Mouse (Mus musculus): Measurements from ENCODE around the gene Trpm1. TPM values are rescaled to one million over a fixed set of nuclear protein-coding genes. Genes with fewer than 3 reads are reported as not detected.

Trpm1 gene
- polyA plus RNA-seq, 1 experiment from 2014 or later: 16.1 TPM

GRCm38 (mm10) chr7:64265502-64266279, 112.1 kb downstream of the Trpm1 start:
- H3K9ac ChIP-seq (replicated peaks; ENCODE audit: low read length): no peak overlapping the region
- ATAC-seq (replicated peaks; ENCODE audit: insufficient number of reproducible peaks, low FRiP score, low TSS enrichment, low read depth) (no peak), DNase-seq (ENCODE audit: low spot score) (no peak)
- no peak overlapping the region for H3K4me2 ChIP-seq (ENCODE audit: low read depth, low read length)
- H3K36me3 ChIP-seq (replicated peaks; ENCODE audit: control insufficient read depth, insufficient read depth, low read depth, low read length): no peaks in the 10 kb centered on the region
- WGBS: 84% methylated on average over 13 of the region's 13 CpGs
- no peak overlapping the region for H3K4me3 ChIP-seq (ENCODE audit: low read depth, low read length)
- H3K27me3 ChIP-seq (ENCODE audit: control insufficient read depth, insufficient read depth, low read length): no peaks in the 10 kb centered on the region; the same call in 1 of the 2 replicates
- no peak overlapping the region for H3K27ac ChIP-seq (replicated peaks; ENCODE audit: low read depth, low read length)
- H3K9me3 ChIP-seq (replicated peaks; ENCODE audit: control insufficient read depth, low read length): no peaks in the 10 kb centered on the region
- no peaks in the 10 kb centered on the region for H3K4me1 ChIP-seq (ENCODE audit: control insufficient read depth, insufficient read depth, low read length)

- H3K4me1 ChIP-seq (ENCODE audit: control insufficient read depth, insufficient read depth, low read length): no peaks in the 10 kb centered on the region
- H3K36me3 ChIP-seq (replicated peaks; ENCODE audit: control insufficient read depth, insufficient read depth, low read depth, low read length): no peaks in the 10 kb centered on the region
- no peak overlapping the region for H3K4me2 ChIP-seq (ENCODE audit: low read depth, low read length)
- H3K27ac ChIP-seq (replicated peaks; ENCODE audit: low read depth, low read length): no peak overlapping the region
- 92% methylated on average over 4 of the region's 4 CpGs for WGBS
- no peak for DNase-seq (ENCODE audit: low spot score)
- no peak overlapping the region for H3K9ac ChIP-seq (replicated peaks; ENCODE audit: low read length)
- H3K4me3 ChIP-seq (ENCODE audit: low read depth, low read length): no peak overlapping the region
- no peaks in the 10 kb centered on the region; the same call in 1 of the 2 replicates for H3K27me3 ChIP-seq (ENCODE audit: control insufficient read depth, insufficient read depth, low read length)
- no peak for ATAC-seq (replicated peaks; ENCODE audit: insufficient number of reproducible peaks, low FRiP score, low TSS enrichment, low read depth)
- H3K9me3 ChIP-seq (replicated peaks; ENCODE audit: control insufficient read depth, low read length): no peaks in the 10 kb centered on the region
Observed at GRCm38 (mm10) chr7:64266587-64266986, 113.0 kb downstream of the Trpm1 start.

DNA sequence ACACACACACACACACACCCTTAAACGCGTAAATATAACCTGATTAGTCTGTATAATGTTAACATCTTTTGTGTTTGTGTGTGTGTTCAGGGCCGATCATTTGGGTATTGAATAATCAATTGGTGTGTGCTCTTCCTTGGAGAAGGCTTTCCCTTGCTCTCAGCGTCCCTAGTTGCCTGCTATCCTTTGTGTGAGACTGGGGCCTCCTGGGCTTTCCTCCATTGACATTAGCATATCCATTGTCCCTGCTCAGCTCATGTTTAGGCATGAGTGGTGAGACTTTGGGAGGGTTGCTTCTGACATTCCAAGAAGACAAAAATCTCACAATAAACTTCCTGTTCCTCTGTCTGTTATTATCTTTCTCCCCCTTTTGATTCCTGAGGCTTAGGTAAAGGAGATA, 118.3 kb downstream of the Trpm1 start:
- no peaks in the 10 kb centered on the region for H3K4me1 ChIP-seq (ENCODE audit: control insufficient read depth, insufficient read depth, low read length)
- H3K27me3 ChIP-seq (ENCODE audit: control insufficient read depth, insufficient read depth, low read length): no peaks in the 10 kb centered on the region; the same call in 1 of the 2 replicates
- no peak overlapping the region for H3K4me3 ChIP-seq (ENCODE audit: low read depth, low read length)
- no peak overlapping the region for H3K9ac ChIP-seq (replicated peaks; ENCODE audit: low read length)
- no peak overlapping the region for H3K27ac ChIP-seq (replicated peaks; ENCODE audit: low read depth, low read length)
- 33% methylated on average over 4 of the region's 4 CpGs for WGBS
- H3K36me3 ChIP-seq (replicated peaks; ENCODE audit: control insufficient read depth, insufficient read depth, low read depth, low read length): no peaks in the 10 kb centered on the region
- no peaks in the 10 kb centered on the region for H3K9me3 ChIP-seq (replicated peaks; ENCODE audit: control insufficient read depth, low read length)
- ATAC-seq (replicated peaks; ENCODE audit: insufficient number of reproducible peaks, low FRiP score, low TSS enrichment, low read depth): no peak
- no peak for DNase-seq (ENCODE audit: low spot score)
- H3K4me2 ChIP-seq (ENCODE audit: low read depth, low read length): no peak overlapping the region

DNA sequence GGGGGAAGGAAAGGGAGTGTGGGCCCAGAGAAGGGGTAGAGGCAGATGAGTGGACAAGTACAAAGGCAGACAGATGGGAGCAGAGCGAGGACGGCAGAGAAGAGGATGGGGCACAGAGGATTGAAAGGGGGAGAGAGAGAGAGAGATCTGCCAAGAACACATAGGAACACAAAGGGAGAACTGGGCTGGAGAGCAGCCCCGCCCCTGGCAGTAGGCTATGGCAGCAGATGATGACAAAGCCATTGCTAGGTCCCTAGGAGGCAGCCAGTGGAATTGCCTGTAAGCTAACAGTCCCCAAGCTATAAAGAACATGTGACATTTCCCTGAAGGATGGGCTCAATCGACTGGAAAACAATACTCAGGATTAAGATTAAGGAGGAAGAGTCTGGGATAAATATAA, 121.9 kb downstream of the Trpm1 start:
- Histone ChIP-seq H3K27me3 (ENCODE audit: control insufficient read depth, insufficient read depth, low read length) (no peaks in the 10 kb centered on the region), H3K9me3 (replicated peaks; ENCODE audit: control insufficient read depth, low read length) (no peaks in the 10 kb centered on the region), H3K36me3 (replicated peaks; ENCODE audit: control insufficient read depth, insufficient read depth, low read depth, low read length) (no peaks in the 10 kb centered on the region), H3K4me1 (ENCODE audit: control insufficient read depth, insufficient read depth, low read length) (no peaks in the 10 kb centered on the region), H3K9ac (replicated peaks; ENCODE audit: low read length) (no peak overlapping the region), H3K4me3 (ENCODE audit: low read depth, low read length) (no peak overlapping the region), H3K4me2 (ENCODE audit: low read depth, low read length) (no peak overlapping the region), H3K27ac (replicated peaks; ENCODE audit: low read depth, low read length) (no peak overlapping the region)
- ATAC-seq (replicated peaks; ENCODE audit: insufficient number of reproducible peaks, low FRiP score, low TSS enrichment, low read depth) (no peak), DNase-seq (ENCODE audit: low spot score) (no peak)
- 81% methylated on average over 4 of the region's 4 CpGs for WGBS

- no peak for ATAC-seq (replicated peaks; ENCODE audit: insufficient number of reproducible peaks, low FRiP score, low TSS enrichment, low read depth)
- Histone ChIP-seq H3K9me3 (replicated peaks; ENCODE audit: control insufficient read depth, low read length) (no peaks in the 10 kb centered on the region), H3K4me2 (ENCODE audit: low read depth, low read length) (no peak overlapping the region), H3K27ac (replicated peaks; ENCODE audit: low read depth, low read length) (no peak overlapping the region), H3K4me3 (ENCODE audit: low read depth, low read length) (no peak overlapping the region), H3K4me1 (ENCODE audit: control insufficient read depth, insufficient read depth, low read length) (no peaks in the 10 kb centered on the region), H3K27me3 (ENCODE audit: control insufficient read depth, insufficient read depth, low read length) (no peaks in the 10 kb centered on the region), H3K36me3 (replicated peaks; ENCODE audit: control insufficient read depth, insufficient read depth, low read depth, low read length) (no peaks in the 10 kb centered on the region), H3K9ac (replicated peaks; ENCODE audit: low read length) (no peak overlapping the region)
- WGBS: 58% methylated on average over 6 of the region's 6 CpGs
- DNase-seq (ENCODE audit: low spot score): no peak
Observed at GRCm38 (mm10) chr7:64276921-64277320, 123.3 kb downstream of the Trpm1 start.

- Histone ChIP-seq H3K4me1 (ENCODE audit: control insufficient read depth, insufficient read depth, low read length) (no peaks in the 10 kb centered on the region), H3K9ac (replicated peaks; ENCODE audit: low read length) (no peak overlapping the region), H3K27me3 (ENCODE audit: control insufficient read depth, insufficient read depth, low read length) (no peaks in the 10 kb centered on the region), H3K36me3 (replicated peaks; ENCODE audit: control insufficient read depth, insufficient read depth, low read depth, low read length) (no peaks in the 10 kb centered on the region), H3K9me3 (replicated peaks; ENCODE audit: control insufficient read depth, low read length) (no peaks in the 10 kb centered on the region), H3K4me3 (ENCODE audit: low read depth, low read length) (no peak overlapping the region), H3K27ac (replicated peaks; ENCODE audit: low read depth, low read length) (no peak overlapping the region), H3K4me2 (ENCODE audit: low read depth, low read length) (no peak overlapping the region)
- DNase-seq (ENCODE audit: low spot score) (no peak), ATAC-seq (replicated peaks; ENCODE audit: insufficient number of reproducible peaks, low FRiP score, low TSS enrichment, low read depth) (no peak)
- 91% methylated on average over 1 of the region's 1 CpGs for WGBS
Observed at GRCm38 (mm10) chr7:64278526-64278925, 124.9 kb downstream of the Trpm1 start.

DNA sequence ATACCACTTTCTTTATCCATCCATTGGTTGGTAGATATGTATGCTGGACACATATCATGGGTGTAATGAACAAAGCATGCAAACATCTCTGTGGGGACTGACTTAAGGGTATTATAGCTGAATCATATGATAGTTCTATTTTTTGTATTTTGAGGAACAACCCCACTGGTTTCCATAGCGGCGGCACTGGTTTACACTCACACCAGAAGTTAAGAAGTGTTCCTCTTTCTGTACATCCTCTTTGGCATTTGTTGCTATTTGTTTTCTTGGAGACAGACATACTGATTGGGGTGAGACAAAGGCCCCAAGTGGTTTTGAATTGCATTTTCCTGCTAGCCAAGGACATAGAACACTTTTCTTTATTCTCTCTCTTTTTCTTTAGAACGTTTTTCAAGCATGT, 125.9 kb downstream of the Trpm1 start:
- Histone ChIP-seq H3K9ac (replicated peaks; ENCODE audit: low read length) (no peak overlapping the region), H3K4me2 (ENCODE audit: low read depth, low read length) (no peak overlapping the region), H3K27me3 (ENCODE audit: control insufficient read depth, insufficient read depth, low read length) (no peaks in the 10 kb centered on the region), H3K4me3 (ENCODE audit: low read depth, low read length) (no peak overlapping the region), H3K36me3 (replicated peaks; ENCODE audit: control insufficient read depth, insufficient read depth, low read depth, low read length) (no peaks in the 10 kb centered on the region), H3K4me1 (ENCODE audit: control insufficient read depth, insufficient read depth, low read length) (no peaks in the 10 kb centered on the region), H3K27ac (replicated peaks; ENCODE audit: low read depth, low read length) (no peak overlapping the region), H3K9me3 (replicated peaks; ENCODE audit: control insufficient read depth, low read length) (no peaks in the 10 kb centered on the region)
- DNase-seq (ENCODE audit: low spot score) (no peak), ATAC-seq (replicated peaks; ENCODE audit: insufficient number of reproducible peaks, low FRiP score, low TSS enrichment, low read depth) (no peak)
- 85% methylated on average over 3 of the region's 3 CpGs for WGBS

- H3K4me1 ChIP-seq (ENCODE audit: control insufficient read depth, insufficient read depth, low read length): no peaks in the 10 kb centered on the region
- H3K36me3 ChIP-seq (replicated peaks; ENCODE audit: control insufficient read depth, insufficient read depth, low read depth, low read length): no peaks in the 10 kb centered on the region
- ATAC-seq (replicated peaks; ENCODE audit: insufficient number of reproducible peaks, low FRiP score, low TSS enrichment, low read depth) (no peak), DNase-seq (ENCODE audit: low spot score) (no peak)
- no peak overlapping the region for H3K27ac ChIP-seq (replicated peaks; ENCODE audit: low read depth, low read length)
- H3K4me3 ChIP-seq (ENCODE audit: low read depth, low read length): no peak overlapping the region
- no peaks in the 10 kb centered on the region for H3K27me3 ChIP-seq (ENCODE audit: control insufficient read depth, insufficient read depth, low read length)
- no peak overlapping the region for H3K4me2 ChIP-seq (ENCODE audit: low read depth, low read length)
- no peak overlapping the region for H3K9ac ChIP-seq (replicated peaks; ENCODE audit: low read length)
- H3K9me3 ChIP-seq (replicated peaks; ENCODE audit: control insufficient read depth, low read length): no peaks in the 10 kb centered on the region
Observed at GRCm38 (mm10) chr7:64286566-64286965, 132.9 kb downstream of the Trpm1 start.
